Mouse (Mus musculus) embryonic fibroblast, embryonic 13.5 days (primary cell): Measurements from ENCODE around the gene Zfp654. TPM values are rescaled to one million over a fixed set of nuclear protein-coding genes. Genes with fewer than 3 reads are reported as not detected.

ENCODE experiments used
- H3K27ac ChIP-seq: 2 replicates; pipeline ENCODE4 v1.5.1; 2012; ENCODE audit warnings: low read length, control low read depth, inconsistent platforms; ENCODE audit not compliant: insufficient read depth
- H3K4me1 ChIP-seq: 2 replicates; pipeline ENCODE4 v1.6.1; 2011; ENCODE audit warnings: low read length; ENCODE audit not compliant: control insufficient read depth, insufficient read depth
- H3K4me3 ChIP-seq: 2 replicates; pipeline ENCODE4 v1.5.1; 2011; ENCODE audit warnings: mild to moderate bottlenecking, control low read depth, low read length; ENCODE audit not compliant: insufficient read depth
- CTCF ChIP-seq: IDR thresholded peaks from 2 replicates; pipeline ENCODE4 v1.5.1; 2011; ENCODE audit warnings: mild to moderate bottlenecking, control low read depth, low read length, moderate library complexity, borderline replicate concordance; ENCODE audit not compliant: insufficient read depth
- POLR2A ChIP-seq: IDR thresholded peaks from 2 replicates; pipeline ENCODE4 v1.6.1; 2011; ENCODE audit warnings: low read depth, mild to moderate bottlenecking, control low read depth, low read length, moderate library complexity
- polyA plus RNA-seq: library from polyadenylated mRNA; stranded (reverse); fragments of >200 nt; gene quantifications from 2 replicates; pipeline ENCODE4 v1.2.4, GENCODE M21; 2011; ENCODE audit warnings: low read depth; ENCODE audit not compliant: missing spikeins, insufficient read length

Gene Zfp654
- polyA plus RNA-seq = 7.9 and 9.7 TPM in 2 replicates

GRCm38 (mm10) chr16:64851563-64852362, at the start of gene Zfp654, which contains the start of gene Cggbp1:
TSS of gene Zfp654 (minus strand) at chr16:64851652.
TSS of gene Cggbp1 (plus strand) at chr16:64851996.
- Histone ChIP-seq H3K4me3 (peak within 1 kb of the TSS; percentile 88), H3K27ac (peak within 1 kb of the TSS; percentile 90), H3K4me1 (peaks cover 2% of the 10 kb centered on the region; the same call in 1 of the 2 replicates)
- TF ChIP-seq CTCF (no peak), POLR2A (peak; percentile 69)

GRCm38 (mm10) chr16:64899084-64899483, 47.6 kb upstream of the Zfp654 start:
- TF ChIP-seq POLR2A (no peak), CTCF (no peak)
- Histone ChIP-seq H3K4me3 (no peak overlapping the region), H3K4me1 (no peaks in the 10 kb centered on the region), H3K27ac (no peak overlapping the region)

- no peak for TF ChIP-seq CTCF
- TF ChIP-seq POLR2A = no peak
- Histone ChIP-seq H3K4me1 (no peaks in the 10 kb centered on the region), H3K4me3 (no peak overlapping the region), H3K27ac (no peak overlapping the region)
Measured at GRCm38 (mm10) chr16:64889496-64889895, 38.0 kb upstream of the Zfp654 start.

- H3K4me1 ChIP-seq = 0 out of 2 replicates have a peak, but pooled peaks cover 2% of the 10 kb centered on the region
- no peak overlapping the region for H3K27ac ChIP-seq
- no peak for TF ChIP-seq CTCF
- H3K4me3 ChIP-seq = no peak overlapping the region
Measured at GRCm38 (mm10) chr16:64885547-64885946, 34.1 kb upstream of the Zfp654 start.

- Histone ChIP-seq H3K4me1 (0 out of 2 replicates have a peak, but pooled peaks cover 2% of the 10 kb centered on the region), H3K27ac (no peak overlapping the region), H3K4me3 (no peak overlapping the region)
- TF ChIP-seq POLR2A = no peak
- no peak for TF ChIP-seq CTCF
Measured at GRCm38 (mm10) chr16:64885142-64885541, 33.7 kb upstream of the Zfp654 start.

GRCm38 (mm10) chr16:64884420-64884838, 33.0 kb upstream of the Zfp654 start:
- Histone ChIP-seq H3K27ac (no peak overlapping the region; the same call in 1 of the 2 replicates), H3K4me3 (no peak overlapping the region), H3K4me1 (0 out of 2 replicates have a peak, but pooled peaks cover 2% of the 10 kb centered on the region)
- no peak for TF ChIP-seq CTCF
- no peak for TF ChIP-seq POLR2A

GRCm38 (mm10) chr16:64883896-64884295, 32.4 kb upstream of the Zfp654 start:
- 0 out of 2 replicates have a peak, but pooled peaks cover 2% of the 10 kb centered on the region for H3K4me1 ChIP-seq

GRCm38 (mm10) chr16:64881442-64881841, 30.0 kb upstream of the Zfp654 start:
- H3K4me3 ChIP-seq = no peak overlapping the region
- TF ChIP-seq POLR2A = no peak
- no peak for TF ChIP-seq CTCF
- H3K27ac ChIP-seq = no peak overlapping the region
- 0 out of 2 replicates have a peak, but pooled peaks cover 2% of the 10 kb centered on the region for H3K4me1 ChIP-seq

More at GRCm38 (mm10) chr16:64883896-64884295, 32.4 kb upstream of the Zfp654 start:
- Histone ChIP-seq H3K4me3 (no peak overlapping the region), H3K27ac (no peak overlapping the region; the same call in 1 of the 2 replicates)
- TF ChIP-seq CTCF (no peak), POLR2A (no peak)

- no peak overlapping the region for H3K4me3 ChIP-seq
- H3K4me1 ChIP-seq = 0 out of 2 replicates have a peak, but pooled peaks cover 2% of the 10 kb centered on the region
- TF ChIP-seq POLR2A (no peak), CTCF (no peak)
- H3K27ac ChIP-seq = no peak overlapping the region
Measured at GRCm38 (mm10) chr16:64880986-64881385, 29.5 kb upstream of the Zfp654 start.

GRCm38 (mm10) chr16:64879735-64880134, 28.3 kb upstream of the Zfp654 start:
- 0 out of 2 replicates have a peak, but pooled peaks cover 2% of the 10 kb centered on the region for H3K4me1 ChIP-seq
- H3K27ac ChIP-seq = no peak overlapping the region
- TF ChIP-seq POLR2A (no peak), CTCF (no peak)
- H3K4me3 ChIP-seq = no peak overlapping the region
